Comparison of ENCODE assay signal across 31 mouse cellular contexts in the genomic region with DNA sequence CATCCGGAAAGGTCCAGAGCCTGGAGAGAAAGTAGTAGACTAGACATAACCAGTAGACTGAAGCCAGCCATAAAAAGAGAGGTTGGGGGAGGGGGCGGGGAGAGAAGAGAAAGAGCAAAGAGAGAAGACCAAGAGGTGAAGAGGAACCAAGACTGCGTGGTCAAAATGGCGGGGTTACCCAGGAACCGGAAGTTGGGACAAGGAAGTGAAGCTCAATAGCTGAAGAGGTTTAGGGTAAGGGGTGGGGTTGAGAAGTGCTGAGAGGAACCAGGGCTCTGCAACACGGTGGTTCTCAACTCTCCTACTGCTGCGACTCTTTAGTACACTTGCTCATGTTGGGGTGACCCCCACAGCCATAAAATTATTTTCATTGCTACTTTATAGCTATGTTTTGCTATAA. TPM values are rescaled to one million over a fixed set of nuclear protein-coding genes. Genes with fewer than 3 reads are reported as not detected.
DNase-seq lines count a peak whose midpoint lies in the region; ATAC-seq lines count a peak whose summit lies in the region.
"Had no signal": no experiment of that assay in that cellular context is flagged by ENCODE, and none has a peak within 500 bp of the region (broad histone marks: within the 10 kb centered on the region; RNA-seq: fewer than 3 reads in every experiment).

No protein-coding gene starts in this region.

- 94% methylated on average over 7 of the region's 7 CpGs for WGBS in hindbrain, embryonic 11.5 days

- H3K4me3 ChIP-seq in hindbrain, embryonic 11.5 days (ENCODE audit: low read depth, low read length): no peak overlapping the region
- H3K4me3 ChIP-seq: embryonic facial prominence, embryonic 12.5 days; hindbrain, embryonic 13.5 days; kidney, embryonic 15.5 days; limb, embryonic 12.5 days; liver, embryonic 12.5 days; midbrain, embryonic 10.5 days; midbrain, embryonic 15.5 days; myocyte; neural tube, embryonic 12.5 days had no signal

- no peak overlapping the region for H3K9ac ChIP-seq in hindbrain, embryonic 11.5 days (ENCODE audit: low read depth, low read length)
- H3K9ac ChIP-seq: embryonic facial prominence, embryonic 12.5 days; hindbrain, embryonic 13.5 days; kidney, embryonic 15.5 days; limb, embryonic 12.5 days; liver, embryonic 12.5 days; liver, postnatal 0 days; midbrain, embryonic 15.5 days; neural tube, embryonic 12.5 days had no signal

- DNase-seq in spleen, postnatal 36 days (ENCODE audit: low spot score in 2 of 2): peak; percentile 41 to 54
- DNase-seq in spleen, postnatal 14 days (ENCODE audit: low spot score in 2 of 2): no peak
- DNase-seq in MEL-GATA-1-ER (ENCODE audit: extremely low read depth, low read depth): peak; percentile 44
- DNase-seq in gastrocnemius, postnatal 25 days: no peak
- DNase-seq in hindbrain, embryonic 11.5 days (ENCODE audit: low spot score): no peak
- no peak for DNase-seq in embryo, embryonic 9.5 days (ENCODE audit: extremely low spot score)
- DNase-seq: adrenal gland, postnatal 25 days; cerebellum, adult 18-20 months; cerebellum, postnatal 25 days; gastrocnemius, postnatal 14 days; heart, adult 18-20 months; heart, postnatal 36 days; kidney, adult 11 months; kidney, postnatal 25 days; liver, postnatal 0 days; thymus, postnatal 4 days had no signal

- H3K27me3 ChIP-seq in hindbrain, embryonic 11.5 days (ENCODE audit: control insufficient read depth, insufficient read depth, low read length): no peaks in the 10 kb centered on the region
- H3K27me3 ChIP-seq: embryonic facial prominence, embryonic 12.5 days; hindbrain, embryonic 13.5 days; kidney, embryonic 15.5 days; limb, embryonic 12.5 days; liver, embryonic 12.5 days; midbrain, embryonic 15.5 days; neural tube, embryonic 12.5 days had no signal

- peak; percentile 87 for ATAC-seq in megakaryocyte progenitor cell, adult 5-6 weeks (replicated peaks; ENCODE audit: poor library complexity)
- ATAC-seq in hindbrain, embryonic 11.5 days (ENCODE audit: low FRiP score): no peak
- ATAC-seq: forebrain, embryonic 14.5 days; liver, embryonic 12.5 days; liver, postnatal 0 days; lung, postnatal 0 days; midbrain, embryonic 15.5 days had no signal

- H3K4me2 ChIP-seq in hindbrain, embryonic 11.5 days (replicated peaks; ENCODE audit: low read depth, low read length): no peak overlapping the region
- H3K4me2 ChIP-seq: embryonic facial prominence, embryonic 12.5 days; heart, embryonic 11.5 days; hindbrain, embryonic 13.5 days; kidney, embryonic 15.5 days; limb, embryonic 12.5 days; liver, embryonic 12.5 days; midbrain, embryonic 15.5 days; neural tube, embryonic 12.5 days had no signal

- no peaks in the 10 kb centered on the region for H3K4me1 ChIP-seq in hindbrain, embryonic 11.5 days (replicated peaks; ENCODE audit: control insufficient read depth, insufficient read depth, low read length)
- H3K4me1 ChIP-seq: embryonic facial prominence, embryonic 12.5 days; hindbrain, embryonic 13.5 days; limb, embryonic 12.5 days; liver, embryonic 12.5 days; midbrain, embryonic 10.5 days; midbrain, embryonic 15.5 days had no signal

- H3K9me3 ChIP-seq in hindbrain, embryonic 11.5 days (ENCODE audit: control insufficient read depth, low read length): no peaks in the 10 kb centered on the region
- H3K9me3 ChIP-seq: embryonic facial prominence, embryonic 12.5 days; G1E; hindbrain, embryonic 13.5 days; kidney, embryonic 15.5 days; limb, embryonic 12.5 days; liver, embryonic 12.5 days; midbrain, embryonic 10.5 days; midbrain, embryonic 15.5 days; neural tube, embryonic 12.5 days had no signal

- no peaks in the 10 kb centered on the region for H3K36me3 ChIP-seq in hindbrain, embryonic 11.5 days (ENCODE audit: control insufficient read depth, insufficient read depth, low read length)
- H3K36me3 ChIP-seq: embryonic facial prominence, embryonic 12.5 days; G1E; hindbrain, embryonic 13.5 days; kidney, embryonic 15.5 days; limb, embryonic 12.5 days; liver, embryonic 12.5 days; midbrain, embryonic 10.5 days; midbrain, embryonic 15.5 days; neural tube, embryonic 12.5 days had no signal

- no peak overlapping the region for H3K27ac ChIP-seq in hindbrain, embryonic 11.5 days (ENCODE audit: low read depth, low read length)
- H3K27ac ChIP-seq: embryonic facial prominence, embryonic 12.5 days; hindbrain, embryonic 13.5 days; kidney, embryonic 15.5 days; limb, embryonic 12.5 days; liver, embryonic 12.5 days; macrophage; midbrain, embryonic 10.5 days; midbrain, embryonic 15.5 days; neural tube, embryonic 12.5 days had no signal

RNA-seq across cellular contexts. Expression of a gene that starts 27.0 kb away (rescaled TPM):
- 224 and 271 TPM in 2 replicates for total RNA-seq in megakaryocyte progenitor cell, adult 5-6 weeks (2015)
- 71.1 and 83.9 TPM in 2 replicates for total RNA-seq in megakaryocyte progenitor cell, adult 5-6 weeks (2017)
- total RNA-seq in gastrocnemius, postnatal 25 days (2021): 10 to 100 TPM; 89.1 to 93.3 TPM
- 77.3 and 88.5 TPM in 2 replicates for polyA plus RNA-seq in hindbrain, embryonic 11.5 days (2014; fragmentation: Nextera tagmentation; extraction: Ambion mirVana)

Comparison
In these comparisons a context has a peak if more than half of its experiments do, and no peak if none do; other contexts are left out.
1. DNase-seq: peak in spleen, postnatal 36 days (2 of 2) and MEL-GATA-1-ER (single experiment); none in spleen, postnatal 14 days (0 of 2), gastrocnemius, postnatal 25 days (single experiment), hindbrain, embryonic 11.5 days (single experiment) and embryo, embryonic 9.5 days (single experiment).